21 mouse cellular contexts compared by ENCODE assay signal in genomic region chr2:128692336-128692735, GRCm38 (mm10). TPM values are rescaled to one million over a fixed set of nuclear protein-coding genes. Genes with fewer than 3 reads are reported as not detected.
A peak's percentile ranks its signal among the peaks of the same experiment; 100 is the strongest.
DNase-seq lines count a peak whose midpoint lies in the region; TF ChIP-seq lines count a peak whose summit lies in the region.
"Had no signal": no experiment of that assay in that cellular context is flagged by ENCODE, and none has a peak within 500 bp of the region (broad histone marks: within the 10 kb centered on the region; RNA-seq: fewer than 3 reads in every experiment).

No protein-coding gene starts in this region.

- H3K27ac ChIP-seq in ES-Bruce4 (ENCODE audit: insufficient read depth, low read length), result no peak overlapping the region
- peak overlapping the region; percentile 38; the same call in 1 of the 2 replicates for H3K27ac ChIP-seq in limb, embryonic 10.5 days
- H3K27ac ChIP-seq in hindbrain, embryonic 10.5 days, result no peak overlapping the region
- H3K27ac ChIP-seq: hindbrain, postnatal 0 days; left cerebral cortex, adult 2 months; limb, embryonic 13.5 days; liver, embryonic 14.5 days had no signal

- no peaks in the 10 kb centered on the region for H3K4me1 ChIP-seq in lung, adult 2 months (ENCODE audit: control insufficient read depth, insufficient read depth, low read length)
- no peaks in the 10 kb centered on the region for H3K4me1 ChIP-seq in ES-Bruce4 (ENCODE audit: control insufficient read depth, insufficient read depth, low read length)
- peaks cover 14% of the 10 kb centered on the region for H3K4me1 ChIP-seq in limb, embryonic 10.5 days
- peaks cover 3% of the 10 kb centered on the region; the same call in 1 of the 2 replicates for H3K4me1 ChIP-seq in hindbrain, embryonic 10.5 days (replicated peaks)

- H3K4me3 ChIP-seq in lung, adult 2 months (replicated peaks; ENCODE audit: extremely low read depth, low read depth, low read length), result no peak overlapping the region
- H3K4me3 ChIP-seq in ES-Bruce4 (ENCODE audit: low read depth, low read length), result no peak overlapping the region
- no peak overlapping the region for H3K4me3 ChIP-seq in limb, embryonic 10.5 days
- no peak overlapping the region for H3K4me3 ChIP-seq in hindbrain, embryonic 10.5 days
- H3K4me3 ChIP-seq: left cerebral cortex, adult 2 months; limb, embryonic 13.5 days; myocyte had no signal

- H3K36me3 ChIP-seq in ES-Bruce4 (ENCODE audit: control insufficient read depth, insufficient read depth, low read length, poor library complexity, severe bottlenecking), result no peaks in the 10 kb centered on the region
- H3K36me3 ChIP-seq in limb, embryonic 10.5 days, result no peaks in the 10 kb centered on the region
- no peaks in the 10 kb centered on the region for H3K36me3 ChIP-seq in hindbrain, embryonic 10.5 days
- H3K36me3 ChIP-seq: limb, embryonic 13.5 days had no signal

- no peaks in the 10 kb centered on the region for H3K9me3 ChIP-seq in ES-Bruce4 (replicated peaks; ENCODE audit: control insufficient read depth, insufficient read depth, low read length, poor library complexity, severe bottlenecking)
- H3K9me3 ChIP-seq in limb, embryonic 10.5 days (replicated peaks), result no peaks in the 10 kb centered on the region
- H3K9me3 ChIP-seq in hindbrain, embryonic 10.5 days, result no peaks in the 10 kb centered on the region
- H3K9me3 ChIP-seq: limb, embryonic 13.5 days had no signal

- no peak for TF ChIP-seq CTCF in lung, adult 2 months (IDR thresholded peaks at IDR 0.05; ENCODE audit: insufficient read depth, low read length)
- no peak for TF ChIP-seq CTCF in ES-Bruce4 (IDR thresholded peaks at IDR 0.05; ENCODE audit: low read depth, low read length)

- whole genome bisulfite sequencing in lung, adult 2 months, result 73% methylated on average over 14 of the region's 14 CpGs
- 65% methylated on average over 14 of the region's 14 CpGs for WGBS in limb, embryonic 10.5 days
- WGBS in hindbrain, embryonic 10.5 days, result 78% methylated on average over 14 of the region's 14 CpGs

- no peaks in the 10 kb centered on the region for H3K27me3 ChIP-seq in ES-Bruce4 (ENCODE audit: control insufficient read depth, insufficient read depth, low read length, poor library complexity, severe bottlenecking)
- H3K27me3 ChIP-seq in limb, embryonic 10.5 days (ENCODE audit: low read depth, poor library complexity, severe bottlenecking), result no peaks in the 10 kb centered on the region
- no peaks in the 10 kb centered on the region for H3K27me3 ChIP-seq in hindbrain, embryonic 10.5 days (ENCODE audit: insufficient read depth, poor library complexity, severe bottlenecking)
- H3K27me3 ChIP-seq: limb, embryonic 13.5 days had no signal

- H3K9ac ChIP-seq in ES-Bruce4 (ENCODE audit: low read depth, poor library complexity, severe bottlenecking), result peak overlapping the region; percentile 45
- H3K9ac ChIP-seq: limb, embryonic 13.5 days; liver, embryonic 14.5 days had no signal

- no peak for TF ChIP-seq EP300 in ES-Bruce4 (IDR thresholded peaks at IDR 0.05; ENCODE audit: insufficient read depth, low read depth, low read length)

- DNase-seq in lung, postnatal 10 days, result peak; percentile 37
- DNase-seq in lung, adult 2 months, result no peak
- DNase-seq in ZHBTc4 (ENCODE audit: low read depth, low spot score), result peak; percentile 56
- no peak for DNase-seq in limb, embryonic 10.5 days (ENCODE audit: low spot score)
- no peak for DNase-seq in thymus, postnatal 14 days
- no peak for DNase-seq in cerebellum, adult 9-11 months
- no peak for DNase-seq in hindbrain, embryonic 10.5 days (ENCODE audit: low spot score)
- DNase-seq: B cell, adult 2 months; cerebellum, adult 9-10 months; heart, postnatal 36 days; kidney, adult 11 months; kidney, postnatal 10 days; layer of hippocampus, adult 9-11 months; midbrain, embryonic 14.5 days; thymus, postnatal 4 days had no signal

- TF ChIP-seq POLR2A in lung, adult 2 months (IDR thresholded peaks at IDR 0.05; ENCODE audit: borderline replicate concordance, extremely low read depth, low read depth, low read length), result no peak
- TF ChIP-seq POLR2A in ES-Bruce4 (IDR thresholded peaks at IDR 0.05; ENCODE audit: insufficient read depth, low read length), result no peak

RNA-seq across cellular contexts. Expression of gene Anapc1, which starts 5.1 kb away (rescaled TPM):
- polyA plus RNA-seq in lung, adult 2 months (2012; rRNA removed), result 46.5 and 48.1 TPM in 2 replicates
- polyA plus RNA-seq in ES-Bruce4 (2011; ENCODE audit: insufficient read depth, insufficient read length, low read depth, missing spikeins), result 139 and 144 TPM in 2 replicates
- polyA plus RNA-seq in limb, embryonic 10.5 days (2016; fragmentation: Nextera tagmentation; extraction: Ambion mirVana), result 85.7 and 96.3 TPM in 2 replicates
- polyA plus RNA-seq in hindbrain, embryonic 10.5 days (2016; fragmentation: Nextera tagmentation; extraction: Ambion mirVana), result 68.2 and 76.2 TPM in 2 replicates

RNA-seq across cellular contexts. Expression of gene Mertk, which starts 6.4 kb away (rescaled TPM):
- 9.9 and 12.6 TPM in 2 replicates for polyA plus RNA-seq in lung, adult 2 months (2012; rRNA removed)
- 1.9 and 2.2 TPM in 2 replicates for polyA plus RNA-seq in ES-Bruce4 (2011; ENCODE audit: insufficient read depth, insufficient read length, low read depth, missing spikeins)
- polyA plus RNA-seq in limb, embryonic 10.5 days (2016; fragmentation: Nextera tagmentation; extraction: Ambion mirVana), result 14.5 and 22.3 TPM in 2 replicates
- polyA plus RNA-seq in hindbrain, embryonic 10.5 days (2016; fragmentation: Nextera tagmentation; extraction: Ambion mirVana), result 3.4 and 4.4 TPM in 2 replicates

Comparison
In these comparisons a context has a peak if more than half of its experiments do, and no peak if none do; other contexts are left out.
1. DNase-seq: peak in lung, postnatal 10 days (single experiment) and ZHBTc4 (single experiment); none in lung, adult 2 months (single experiment), limb, embryonic 10.5 days (single experiment), thymus, postnatal 14 days (single experiment), cerebellum, adult 9-11 months (single experiment) and hindbrain, embryonic 10.5 days (single experiment).